Mouse (Mus musculus) embryonic facial prominence, embryonic 11.5 days (tissue): ENCODE data around the gene Romo1. TPM values are rescaled to one million over a fixed set of nuclear protein-coding genes. Genes with fewer than 3 reads are reported as not detected.

Experiments used
- ATAC-seq: fragments of 200-750 bp; cut with Nextera tagmentation; replicated peaks from 2 replicates; pipeline ENCODE4 v1.8.0; 2017; ENCODE audit warnings: low read depth; ENCODE audit not compliant: insufficient number of reproducible peaks, low FRiP score, low TSS enrichment
- DNase-seq: peaks from one replicate; pipeline ENCODE4 v3.0.0-alpha.2; 2015; ENCODE audit warnings: low spot score
- H3K27ac ChIP-seq: fragments of 300-500 bp; sonication (generic); replicated peaks from 2 replicates; pipeline ENCODE4 v1.5.1; 2014; ENCODE audit warnings: mild to moderate bottlenecking, low read depth, low read length, control low read depth
- H3K27me3 ChIP-seq: fragments of 300-500 bp; sonication (generic); 2 replicates; pipeline ENCODE4 v1.6.1; 2014; ENCODE audit warnings: mild to moderate bottlenecking, low read length, moderate library complexity, mixed read lengths; ENCODE audit not compliant: control insufficient read depth, insufficient read depth
- H3K36me3 ChIP-seq: fragments of 300-500 bp; sonication (generic); replicated peaks from 2 replicates; pipeline ENCODE4 v1.6.1; 2014; ENCODE audit warnings: low read depth, mild to moderate bottlenecking, low read length, moderate library complexity, mixed read lengths; ENCODE audit not compliant: control insufficient read depth, insufficient read depth
- H3K4me1 ChIP-seq: fragments of 300-500 bp; sonication (generic); 2 replicates; pipeline ENCODE4 v1.6.1; 2014; ENCODE audit warnings: low read length, mixed read lengths; ENCODE audit not compliant: control insufficient read depth, insufficient read depth
- H3K4me2 ChIP-seq: fragments of 300-500 bp; sonication (generic); 2 replicates; pipeline ENCODE4 v1.6.1; 2014; ENCODE audit warnings: low read depth, mild to moderate bottlenecking, control low read depth, low read length, moderate library complexity
- H3K4me3 ChIP-seq: fragments of 300-500 bp; sonication (generic); 2 replicates; pipeline ENCODE4 v1.5.1; 2014; ENCODE audit warnings: low read depth, low read length, control low read depth
- H3K9ac ChIP-seq: fragments of 300-500 bp; sonication (generic); replicated peaks from 2 replicates; pipeline ENCODE4 v1.6.1; 2014; ENCODE audit warnings: mild to moderate bottlenecking, control low read depth, low read length
- H3K9me3 ChIP-seq: fragments of 300-500 bp; sonication (generic); replicated peaks from 2 replicates; pipeline ENCODE4 v1.6.1; 2016; ENCODE audit warnings: mild to moderate bottlenecking, low read length, inconsistent platforms, mixed read lengths; ENCODE audit not compliant: control insufficient read depth
- polyA plus RNA-seq: library from polyadenylated mRNA; unstranded; fragments of >200 nt; fragmentation: Nextera tagmentation; extraction: Ambion mirVana; gene quantifications from 2 replicates; pipeline ENCODE4 v1.2.1, GENCODE M21; 2014

Romo1 gene
- polyA plus RNA-seq, 1 experiment from 2014 or later: 356 TPM

DNA sequence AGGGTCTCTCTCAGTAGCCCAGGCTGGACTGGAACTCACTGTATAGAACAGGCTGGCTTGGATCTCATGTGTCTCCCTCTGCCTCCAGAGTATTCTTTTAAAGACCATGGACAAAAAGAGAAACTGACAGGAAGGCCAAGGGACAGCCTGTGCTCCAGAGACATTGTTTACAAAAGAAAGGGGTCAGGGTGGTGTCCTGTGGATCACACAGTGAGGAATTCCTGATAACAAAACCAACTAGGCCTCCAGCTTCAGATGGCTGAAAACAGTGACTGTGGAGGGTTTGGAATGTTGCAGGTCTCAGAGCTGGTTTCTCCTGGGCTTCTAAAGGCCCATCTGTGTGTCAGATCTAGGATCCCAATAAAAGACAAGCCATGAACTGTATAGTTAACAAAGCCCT, 50.7 kb downstream of the Romo1 start:
- no peak for ATAC-seq
- H3K36me3 ChIP-seq: no peaks in the 10 kb centered on the region; the same call in 1 of the 2 replicates
- no peaks in the 10 kb centered on the region for H3K4me1 ChIP-seq
- no peak for DNase-seq
- no peak overlapping the region for H3K4me3 ChIP-seq
- no peaks in the 10 kb centered on the region for H3K27me3 ChIP-seq
- no peak overlapping the region for H3K9ac ChIP-seq
- no peaks in the 10 kb centered on the region for H3K9me3 ChIP-seq
- H3K4me2 ChIP-seq: no peak overlapping the region
- no peak overlapping the region for H3K27ac ChIP-seq

Other genes with a start within 250 kb of the Romo1 start
- 85.3 and 87.7 TPM in 2 replicates for gene Uqcc1, start 213.7 kb upstream of the Romo1 start, polyA plus RNA-seq
- not detected in 2 replicates for gene Gm15557, start 203.3 kb upstream of the Romo1 start, polyA plus RNA-seq
- 3.2 TPM in 2 replicates for gene Gdf5, start 198.7 kb upstream of the Romo1 start, polyA plus RNA-seq
- gene Cep250, start 187.6 kb upstream of the Romo1 start, polyA plus RNA-seq: 13.4 and 14.0 TPM in 2 replicates
- 0.89 and 1.5 TPM in 2 replicates for gene 6430550D23Rik, start 136.1 kb upstream of the Romo1 start, polyA plus RNA-seq
- gene Ergic3, start 136.0 kb upstream of the Romo1 start, polyA plus RNA-seq: 175 and 210 TPM in 2 replicates
- 0.10 TPM in 1 of 2 replicates, not detected in the other for gene Fer1l4, start 91.1 kb upstream of the Romo1 start, polyA plus RNA-seq
- gene Spag4, start 78.9 kb upstream of the Romo1 start, polyA plus RNA-seq: 4.4 and 6.3 TPM in 2 replicates
- 51.3 and 55.4 TPM in 2 replicates for gene Cpne1, start 32.1 kb upstream of the Romo1 start, polyA plus RNA-seq
- gene Rbm12, start 32.1 kb upstream of the Romo1 start, polyA plus RNA-seq: 47.3 and 48.7 TPM in 2 replicates
- 20.1 and 23.8 TPM in 2 replicates for gene Gm28036, start 16.9 kb upstream of the Romo1 start, polyA plus RNA-seq
- gene Nfs1, start 147 bp downstream of the Romo1 start, polyA plus RNA-seq: 33.5 and 34.0 TPM in 2 replicates
- 678 and 756 TPM in 2 replicates for gene Rbm39, start 36.2 kb downstream of the Romo1 start, polyA plus RNA-seq
- 88.3 and 89.2 TPM in 2 replicates for gene Phf20, start 52.4 kb downstream of the Romo1 start, polyA plus RNA-seq
- gene Cnbd2, start 168.3 kb downstream of the Romo1 start, polyA plus RNA-seq: 2.9 and 3.4 TPM in 2 replicates
- gene Scand1, start 168.7 kb downstream of the Romo1 start, polyA plus RNA-seq: 65.3 and 66.5 TPM in 2 replicates